Mouse (Mus musculus) embryonic stem cell, embryonic (primary cell): ENCODE measurements at regions not wholly inside any gene's neighbourhood (a gene's known extent, or its start where the extent isn't known, plus 50 kb on each side); places are given as distances from the start of the nearest gene placed in this dataset.

Experiments used
- CTCF ChIA-PET, 4 experiments: fragments of 300-600 bp in 2 of 4; fragments of 350-600 bp in 2 of 4; sonication (Branson Sonifier 250); formaldehyde crosslinking; loops; one replicate each; lab custom pipeline; 2022; ENCODE audit warnings: inconsistent platforms in 2 of 4; lab: Charles Lee
- POLR2A ChIA-PET, 4 experiments: fragments of 300-600 bp in 2 of 4; fragments of 350-600 bp in 2 of 4; sonication (Branson Sonifier 250); formaldehyde crosslinking; loops; one replicate each; lab custom pipeline; 2022; ENCODE audit warnings: antibody characterized with exemption in 4 of 4, inconsistent platforms in 1 of 4; lab: Charles Lee

DNA sequence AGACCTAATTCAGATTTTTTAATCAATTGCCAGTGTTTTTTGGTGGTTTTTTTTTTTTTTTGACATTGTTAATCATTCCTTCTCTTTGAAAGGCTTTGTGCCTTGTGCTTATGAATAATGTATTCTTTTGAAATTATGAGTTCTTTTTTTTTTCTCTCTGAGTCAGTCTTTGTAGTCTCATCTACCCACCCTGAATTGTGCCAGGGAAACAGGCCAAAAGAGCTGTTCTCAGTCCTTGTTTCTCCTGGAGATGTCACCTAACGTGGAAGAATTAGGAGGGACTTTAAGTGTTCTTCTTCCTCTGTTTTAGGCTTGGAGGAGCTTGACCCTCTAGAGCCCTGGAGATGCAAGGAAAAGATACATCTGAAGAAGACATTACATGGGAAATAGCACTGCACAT, 2012.6 kb downstream of the Poteg start:
- POLR2A ChIA-PET: interaction anchor here in 1 of 4 experiments (0.7 kb wide), 1 partner anchor 14 kb away, joined by 4 read pairs; no protein-coding TSS in a partner anchor
- CTCF ChIA-PET: interaction anchor here in 2 of 4 experiments (0.6 to 0.7 kb wide), 3 partner anchors 30 to 807 kb away, joined by 3 to 4 read pairs (median 4); no protein-coding TSS in a partner anchor

DNA sequence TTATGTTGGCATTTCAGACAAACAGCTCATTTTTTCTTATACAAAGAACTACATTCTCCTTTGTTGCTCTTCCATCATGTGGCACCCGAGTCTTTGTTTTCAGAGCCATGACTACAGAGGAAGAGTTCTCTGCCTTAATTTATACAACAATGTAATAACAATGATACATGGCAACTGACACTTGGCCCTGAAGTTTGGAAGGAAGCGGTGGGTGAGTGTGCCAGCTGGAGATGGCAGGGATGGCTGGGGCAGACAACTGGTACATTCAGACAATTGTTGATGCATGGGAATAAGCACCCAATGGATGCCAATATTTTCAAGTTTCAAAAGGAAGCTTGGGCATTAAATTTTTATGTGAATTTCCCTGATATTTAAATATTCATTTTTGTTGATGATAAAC, 2045.5 kb downstream of the Poteg start:
- POLR2A ChIA-PET: no interaction called here
- CTCF ChIA-PET: no interaction called here

DNA sequence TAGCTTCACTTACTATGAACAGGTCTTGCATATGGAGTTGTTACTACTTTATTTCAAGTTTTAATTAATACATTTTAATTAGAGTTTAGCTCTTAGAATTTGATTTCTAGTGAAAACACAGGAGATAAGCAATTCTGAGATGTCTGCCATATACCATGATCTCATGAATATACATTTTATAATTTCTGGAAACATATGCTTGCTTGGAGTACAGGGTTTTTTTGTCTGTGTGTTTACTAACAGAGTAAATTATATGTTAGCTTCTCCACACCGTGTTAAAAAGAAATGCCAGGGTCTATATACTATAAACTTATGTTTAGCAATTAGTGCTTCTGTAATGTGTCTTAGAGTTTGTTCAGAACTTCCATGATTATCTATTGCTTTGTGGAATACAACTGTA, 2079.9 kb downstream of the Poteg start:
- CTCF ChIA-PET: no interaction called here

DNA sequence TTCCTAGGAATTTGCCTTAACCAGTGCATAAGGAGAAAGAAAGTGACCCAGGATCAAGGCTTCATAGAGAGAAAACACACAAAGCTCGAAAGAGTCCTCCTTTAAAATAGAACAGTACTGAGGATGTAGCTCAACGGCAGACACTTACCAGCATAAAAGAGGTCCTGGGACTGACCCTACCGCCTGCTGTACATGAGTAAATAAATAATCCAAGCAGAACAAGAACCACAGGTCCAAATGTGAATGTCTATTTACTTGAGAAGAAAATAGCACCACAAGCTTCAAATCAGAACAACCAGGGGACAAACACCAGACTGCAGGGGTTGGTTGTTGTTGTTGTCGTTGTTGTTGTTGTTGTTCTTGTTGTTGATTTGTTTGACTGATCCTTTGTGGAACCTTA, 2084.1 kb downstream of the Poteg start:
- CTCF ChIA-PET: interaction anchor here in 1 of 4 experiments (0.5 kb wide), 1 partner anchor 1421 kb away, joined by 7 read pairs; no protein-coding TSS in a partner anchor

More for the DNA sequence above, 2079.9 kb downstream of the Poteg start:
- POLR2A ChIA-PET: no interaction called here

DNA sequence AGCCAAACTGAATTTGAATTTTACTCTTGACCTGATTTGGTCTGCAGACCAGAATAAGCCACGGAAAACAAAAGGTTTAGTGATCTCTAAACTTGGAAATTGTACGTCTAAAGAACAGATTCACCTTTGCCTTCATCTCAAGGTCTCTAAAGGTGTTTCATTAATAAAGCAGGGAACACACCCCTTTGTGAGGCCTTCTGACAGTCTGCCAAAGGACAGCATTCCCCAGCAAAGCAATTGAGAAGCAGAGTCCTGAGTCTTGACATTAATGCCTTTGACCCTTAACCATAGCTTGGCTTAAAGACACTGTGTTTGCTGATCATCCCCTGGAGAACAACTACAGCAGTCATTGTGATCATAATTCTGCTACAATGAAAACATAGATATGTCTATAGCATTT, 2090.5 kb downstream of the Poteg start:
- POLR2A ChIA-PET: no interaction called here
- CTCF ChIA-PET: no interaction called here

More for the DNA sequence above, 2084.1 kb downstream of the Poteg start:
- POLR2A ChIA-PET: no interaction called here

DNA sequence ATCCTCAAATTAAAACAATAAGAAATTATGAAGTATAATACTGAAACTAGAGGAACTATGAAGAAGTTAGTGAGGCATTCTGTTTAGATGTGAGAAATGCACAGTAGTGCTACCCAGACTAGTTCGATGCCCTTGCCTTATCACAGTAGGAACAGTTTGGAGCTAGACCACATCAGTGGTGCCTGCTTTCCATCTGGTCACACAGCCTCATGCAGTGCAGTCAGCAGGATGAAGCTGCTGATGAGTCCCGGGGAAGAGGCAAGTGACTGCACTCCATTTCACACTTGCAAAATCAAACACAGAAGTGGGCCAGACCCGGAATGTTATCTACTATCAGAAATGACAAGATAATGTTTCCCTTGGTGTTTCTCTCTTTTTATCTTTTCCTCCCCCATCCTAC, 2092.4 kb downstream of the Poteg start:
- ChIA-PET CTCF (no interaction called here), POLR2A (no interaction called here)

DNA sequence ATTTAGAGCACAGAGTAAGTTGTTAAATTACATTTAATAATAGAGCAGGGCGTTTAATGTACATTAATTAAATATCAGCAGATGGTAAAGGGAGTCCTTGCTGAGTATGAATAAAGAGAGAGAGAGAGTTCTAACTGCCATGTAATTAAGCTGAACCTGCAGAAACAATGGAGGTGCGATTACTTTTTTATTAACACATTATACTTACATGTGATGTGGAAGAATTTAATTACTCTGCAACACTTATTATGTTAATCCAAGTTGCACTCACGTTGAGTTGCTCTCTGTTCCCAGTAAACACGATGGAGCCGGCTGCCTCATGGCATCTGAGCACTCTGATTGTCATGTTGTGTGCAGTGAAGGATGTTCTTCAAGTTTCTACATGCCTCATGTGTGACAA, 2096.7 kb downstream of the Poteg start:
- CTCF ChIA-PET: no interaction called here
- POLR2A ChIA-PET: no interaction called here

DNA sequence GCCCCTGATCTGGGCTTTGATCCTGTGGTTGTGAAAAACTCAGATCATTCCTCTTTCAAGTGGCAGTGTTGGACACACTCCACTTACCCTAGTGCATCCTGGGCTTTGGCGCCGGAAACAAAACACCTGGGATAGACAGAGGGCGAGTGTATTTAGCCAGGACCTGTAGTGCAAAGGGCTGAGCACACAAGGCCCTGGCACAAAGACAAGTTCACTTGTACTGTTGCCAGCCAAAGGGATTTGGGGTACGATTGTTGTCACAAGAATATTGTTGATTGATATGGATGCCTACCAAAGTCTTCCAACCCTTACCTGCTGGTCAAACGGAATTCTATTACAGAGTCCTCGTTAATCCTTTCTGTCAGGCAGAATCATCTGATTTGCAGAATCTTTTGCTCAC, 2138.2 kb downstream of the Poteg start:
- POLR2A ChIA-PET: no interaction called here
- CTCF ChIA-PET: interaction anchor here in 1 of 4 experiments (0.7 kb wide), 1 partner anchor 267 kb away, joined by 3 read pairs; no protein-coding TSS in a partner anchor

DNA sequence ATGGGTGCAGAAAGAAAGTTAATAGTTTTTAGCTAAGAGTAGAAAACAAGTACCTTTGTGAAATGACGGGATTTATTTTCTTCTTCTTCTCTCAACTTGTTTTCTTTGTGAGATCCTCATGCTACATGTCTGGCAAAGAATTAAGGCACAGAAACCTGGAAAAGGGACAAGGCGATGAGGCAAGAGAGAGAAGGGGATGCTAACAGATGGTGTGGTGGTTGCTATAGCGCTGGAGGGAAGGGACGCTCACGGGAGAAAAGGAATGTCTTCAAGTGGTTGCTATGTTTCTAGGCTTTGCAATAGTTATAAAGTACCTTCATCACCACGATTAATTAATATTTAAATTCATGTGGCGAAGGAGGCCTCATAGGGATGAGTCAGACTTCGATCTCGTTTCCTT, 2146.7 kb downstream of the Poteg start:
- ChIA-PET CTCF (no interaction called here), POLR2A (no interaction called here)

DNA sequence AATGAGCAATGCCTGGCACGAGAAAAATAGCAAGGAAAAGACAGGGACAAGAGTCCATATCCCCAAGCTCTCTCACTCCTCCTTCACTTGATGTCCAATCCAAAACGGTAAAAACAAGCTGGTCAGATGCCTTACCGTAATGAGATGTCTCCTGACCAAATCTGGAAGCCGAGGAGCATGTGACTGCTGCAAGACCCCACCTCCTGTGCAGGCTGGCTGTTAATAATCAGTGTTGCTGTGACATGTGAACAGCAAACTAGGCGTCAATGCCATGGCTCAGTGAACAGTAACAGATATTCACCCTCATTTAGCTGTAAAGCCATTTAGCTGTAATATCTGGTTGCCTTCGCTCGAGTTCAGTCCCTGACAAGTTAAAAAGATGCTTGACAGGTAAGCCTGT, 2166.6 kb downstream of the Poteg start:
- POLR2A ChIA-PET: no interaction called here
- CTCF ChIA-PET: no interaction called here

DNA sequence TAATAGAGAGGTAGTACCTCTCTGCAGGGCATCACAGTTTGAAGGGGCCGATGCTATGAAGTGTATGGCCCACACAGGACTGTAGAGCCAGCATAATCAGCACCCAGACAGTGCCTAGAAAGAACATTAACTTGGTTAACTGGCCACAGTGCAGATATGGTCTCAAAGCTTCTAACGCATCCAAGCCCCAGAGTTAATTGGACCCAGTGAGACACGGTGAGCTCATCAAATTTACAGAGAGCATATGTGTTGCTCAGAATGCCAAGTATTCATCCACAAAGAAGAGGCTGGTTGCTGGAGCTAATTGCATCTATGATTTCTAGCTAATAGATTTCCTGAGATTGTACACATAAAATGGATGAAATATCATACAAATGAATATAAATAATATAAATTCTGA, 2214.1 kb downstream of the Poteg start:
- ChIA-PET CTCF (no interaction called here), POLR2A (no interaction called here)

DNA sequence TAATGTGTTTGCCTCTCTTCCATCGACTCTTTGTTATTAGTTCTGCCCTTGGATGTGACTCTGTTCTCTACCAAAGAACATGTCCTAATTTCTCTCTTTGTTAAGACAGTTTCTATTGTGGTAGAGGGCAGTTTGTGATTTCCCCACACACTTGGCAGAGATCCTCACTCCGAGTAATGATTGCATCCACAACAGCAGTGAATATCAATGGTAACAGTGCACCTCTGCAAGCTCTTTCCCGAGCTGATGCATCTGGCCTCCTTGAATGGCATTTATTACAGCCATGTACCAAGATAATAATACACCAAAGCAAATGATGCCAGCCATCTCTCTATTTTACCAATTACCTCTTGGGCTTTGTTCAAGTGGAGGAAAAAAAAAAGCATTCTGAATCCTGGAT, 2228.4 kb downstream of the Poteg start:
- ChIA-PET CTCF (no interaction called here), POLR2A (no interaction called here)

DNA sequence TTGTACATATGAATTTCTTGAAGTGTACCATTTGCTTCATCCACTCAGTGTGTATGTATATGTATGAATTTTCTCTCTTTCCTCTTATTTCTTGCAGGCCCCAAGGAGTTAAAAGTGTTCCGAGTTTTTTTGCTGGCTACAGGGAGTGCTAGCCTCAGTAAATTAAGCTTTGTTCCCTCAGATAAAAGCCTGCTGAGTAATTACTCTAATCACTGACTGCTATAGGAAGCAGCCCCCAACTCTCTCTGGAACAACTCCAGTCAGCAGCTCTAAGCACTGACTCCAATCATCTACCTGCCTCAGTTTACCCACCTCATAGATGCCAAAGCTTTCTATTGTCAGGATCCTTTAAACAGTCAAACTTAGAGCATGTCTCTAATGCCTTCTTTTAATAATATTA, 2235.9 kb downstream of the Poteg start:
- POLR2A ChIA-PET: no interaction called here
- CTCF ChIA-PET: no interaction called here

DNA sequence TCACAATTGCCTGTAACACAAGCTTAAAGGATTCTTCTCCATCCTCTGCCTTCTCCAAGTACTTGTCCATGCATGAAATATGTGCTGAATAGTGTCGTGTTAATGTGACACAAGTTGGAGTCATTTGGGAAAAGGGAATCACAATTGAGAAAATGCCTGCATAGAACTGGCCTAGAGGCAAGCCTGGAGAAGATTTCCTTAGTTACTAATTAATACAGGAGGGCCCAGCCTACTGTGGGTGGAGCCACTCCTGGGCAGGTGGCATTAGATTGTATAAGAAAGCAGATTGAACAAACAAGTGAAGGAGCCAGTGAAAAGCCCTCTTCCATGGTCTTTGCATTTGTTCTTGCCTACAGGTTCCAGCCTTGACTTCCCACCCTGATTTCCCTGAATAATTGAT, 2239.1 kb downstream of the Poteg start:
- POLR2A ChIA-PET: no interaction called here
- CTCF ChIA-PET: no interaction called here

DNA sequence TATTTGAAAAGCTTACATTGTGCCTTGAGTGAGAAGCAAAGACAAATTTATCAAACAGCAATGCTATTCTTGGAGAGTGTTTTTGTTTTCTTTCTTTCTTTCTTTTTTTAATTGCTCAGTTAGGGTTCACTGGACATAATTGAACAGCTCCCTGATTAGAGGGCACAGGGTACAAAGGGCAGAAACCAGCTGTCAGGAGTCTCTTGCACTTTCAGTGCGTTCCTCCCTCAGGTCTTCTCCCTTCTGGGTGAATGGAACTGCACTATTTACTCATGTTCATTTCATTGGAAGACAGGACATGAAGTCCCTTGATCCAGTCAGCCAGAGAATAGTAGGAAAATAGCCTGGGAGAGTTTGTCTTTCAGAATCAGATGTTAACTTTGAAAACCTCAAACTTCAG, 2248.2 kb downstream of the Poteg start:
- ChIA-PET POLR2A (interaction anchor here in 1 of 4 experiments (0.6 kb wide), 1 partner anchor 441 kb away, joined by 4 read pairs; no protein-coding TSS in a partner anchor), CTCF (no interaction called here)
